Mouse (Mus musculus) retina, embryonic 14.5 days (tissue): ENCODE measurements around the gene Rasgef1b.
"Not testable (repeated sequence)": the region's sequence is repeated elsewhere in the genome, so short reads cannot be mapped to it uniquely, and the experiment has no call there.

ENCODE experiments used
- DNase-seq: peaks from one replicate; pipeline ENCODE4 v3.0.0-alpha.2; 2015; ENCODE audit warnings: low spot score

The Rasgef1b gene

GRCm38 (mm10) chr5:99248501-99248900 lies 480.4 kb downstream of the Rasgef1b start:
- DNase-seq, result peak; percentile 99

DNA sequence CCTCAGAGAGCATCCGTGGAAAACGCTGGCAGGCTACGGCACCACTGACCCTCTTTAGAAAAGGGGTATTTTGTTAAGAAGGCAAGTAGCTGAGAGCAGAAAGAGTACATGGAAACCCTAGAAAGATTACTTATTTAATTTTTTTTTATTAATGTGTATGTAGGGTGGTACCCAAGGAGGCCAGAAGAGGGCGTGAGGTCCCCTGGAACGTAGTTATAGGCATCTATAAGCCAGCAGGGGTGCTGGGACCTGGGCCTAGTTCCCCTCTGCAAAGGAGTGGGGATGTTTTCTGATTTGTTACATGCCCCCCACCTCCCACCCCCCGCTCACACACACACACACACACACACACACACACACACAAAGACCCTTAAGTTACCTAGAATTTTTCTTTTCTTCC lies 480.9 kb downstream of the Rasgef1b start:
- DNase-seq, result no peak

GRCm38 (mm10) chr5:99247441-99247840 lies 481.4 kb downstream of the Rasgef1b start:
- DNase-seq, result no peak

- no peak for DNase-seq
These were observed 481.9 kb downstream of the Rasgef1b start for GRCm38 (mm10) chr5:99246972-99247371.

GRCm38 (mm10) chr5:99241988-99242740 lies 486.7 kb downstream of the Rasgef1b start:
- DNase-seq, result no peak

DNA sequence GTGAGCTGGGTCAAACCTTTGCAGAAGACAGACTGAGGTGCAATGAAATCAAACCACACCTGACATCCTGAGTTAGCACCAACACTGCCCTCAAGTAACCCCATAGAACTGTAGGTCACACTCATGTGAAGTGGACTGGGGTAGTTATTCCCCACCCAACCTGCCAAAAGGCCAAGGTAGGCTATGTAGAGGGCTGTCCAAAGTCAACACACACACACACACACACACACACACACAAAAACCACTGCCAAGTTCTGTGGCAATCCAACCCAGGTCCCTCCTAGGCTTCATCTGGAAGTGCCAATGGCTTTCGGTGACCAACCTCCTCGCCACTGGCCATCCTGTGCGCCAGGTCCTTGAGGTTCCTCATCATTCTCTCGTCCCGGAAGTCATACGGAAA lies 488.4 kb downstream of the Rasgef1b start:
- DNase-seq, result no peak

DNA sequence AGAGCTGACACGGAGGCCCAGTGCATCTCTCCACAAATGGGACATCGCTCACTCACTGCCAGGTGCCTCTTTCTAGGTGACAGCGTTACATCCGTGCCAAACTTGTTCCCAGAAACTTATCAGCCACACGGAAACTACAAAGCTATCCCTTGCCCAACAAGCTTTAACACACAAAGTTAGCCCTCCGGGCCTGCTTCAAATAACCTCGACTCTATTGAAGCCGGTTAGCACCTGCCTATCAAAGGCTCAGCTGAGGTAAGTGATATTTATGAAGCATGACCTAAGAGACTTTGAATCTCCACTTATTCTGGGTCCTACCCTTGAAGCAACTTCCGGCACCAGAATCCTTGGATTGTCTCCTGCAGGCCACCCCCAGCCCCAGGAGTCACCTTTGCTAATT lies 489.2 kb downstream of the Rasgef1b start:
- DNase-seq, result no peak

DNA sequence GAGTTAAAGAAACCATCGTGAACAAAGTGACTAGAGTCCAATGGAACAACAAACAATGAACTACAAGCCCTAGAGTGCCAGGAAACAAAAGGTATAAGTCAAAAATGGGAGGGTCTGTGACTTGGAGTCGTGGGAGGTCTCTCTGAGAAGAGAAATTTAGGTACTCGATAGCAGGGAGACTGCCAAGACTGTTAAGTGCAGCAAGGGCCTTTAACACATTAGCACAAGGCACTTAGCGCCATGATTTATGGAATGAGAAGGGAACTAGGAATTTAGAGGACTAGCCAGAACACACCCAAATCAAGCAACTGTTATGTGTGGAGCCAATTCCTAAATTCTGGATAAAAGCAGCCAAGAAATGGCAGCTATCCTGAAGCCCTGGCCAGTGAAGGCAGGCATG lies 490.7 kb downstream of the Rasgef1b start:
- no peak for DNase-seq

GRCm38 (mm10) chr5:99236888-99237752 lies 491.7 kb downstream of the Rasgef1b start:
- no peak for DNase-seq

DNA sequence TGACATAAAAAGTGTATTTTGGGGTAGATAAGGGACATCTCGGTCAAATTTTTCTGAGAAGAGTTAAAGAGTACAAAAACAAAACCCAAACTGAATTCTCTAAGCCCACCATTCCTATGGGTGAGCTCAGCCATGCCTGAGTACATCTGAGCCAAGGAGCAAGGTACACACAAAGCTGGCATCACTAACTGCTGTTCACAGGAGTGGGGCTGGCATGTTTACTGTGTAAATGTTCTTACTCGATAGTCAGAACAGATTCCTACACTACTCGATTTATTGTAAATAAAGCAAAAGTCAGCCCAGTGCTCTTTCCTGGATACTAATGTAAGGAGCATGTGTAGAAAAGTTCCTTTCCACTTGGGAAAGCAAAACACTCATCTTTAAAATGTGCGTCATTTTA lies 492.4 kb downstream of the Rasgef1b start:
- no peak for DNase-seq

- DNase-seq, result no peak
These were observed 494.6 kb downstream of the Rasgef1b start for GRCm38 (mm10) chr5:99234275-99234674.

DNA sequence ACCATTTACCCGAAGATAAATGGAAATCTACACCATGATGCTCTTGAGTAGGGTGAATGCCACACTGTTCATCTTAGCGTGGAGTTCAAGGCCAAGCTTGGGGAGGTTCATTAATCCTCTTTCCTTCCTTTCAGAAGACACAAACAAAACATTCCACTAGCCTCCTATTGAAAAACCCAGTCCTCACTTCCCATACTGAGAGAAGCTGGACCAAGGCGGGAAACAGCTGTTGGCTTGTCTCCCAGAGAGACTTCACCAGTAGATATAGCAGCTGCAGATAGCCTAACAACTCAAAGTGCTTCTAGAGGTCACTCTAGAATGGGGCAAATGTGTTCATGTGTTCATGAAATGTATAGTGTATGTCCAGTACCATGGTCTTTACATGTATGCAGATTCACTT lies 495.7 kb downstream of the Rasgef1b start:
- no peak for DNase-seq

DNA sequence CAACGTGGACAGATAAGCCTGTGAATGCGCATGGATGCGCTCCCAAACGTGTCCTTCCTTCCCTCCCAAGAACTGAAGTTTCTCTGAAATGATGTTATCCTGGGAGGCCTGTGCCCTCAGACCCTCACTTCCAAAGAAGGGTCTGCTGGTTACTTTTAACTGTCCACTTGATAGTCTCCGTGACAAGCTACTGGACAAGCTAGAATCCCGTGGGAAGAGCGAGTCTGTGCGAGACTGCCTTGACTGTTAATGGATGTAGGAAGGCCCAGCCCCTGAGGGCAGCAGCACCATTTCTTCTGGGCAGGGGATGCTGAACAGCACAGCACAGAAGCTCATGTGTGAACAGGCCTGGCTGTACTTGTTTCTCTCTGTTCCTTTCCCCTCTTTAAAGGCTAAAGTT lies 496.5 kb downstream of the Rasgef1b start:
- DNase-seq, result no peak

DNA sequence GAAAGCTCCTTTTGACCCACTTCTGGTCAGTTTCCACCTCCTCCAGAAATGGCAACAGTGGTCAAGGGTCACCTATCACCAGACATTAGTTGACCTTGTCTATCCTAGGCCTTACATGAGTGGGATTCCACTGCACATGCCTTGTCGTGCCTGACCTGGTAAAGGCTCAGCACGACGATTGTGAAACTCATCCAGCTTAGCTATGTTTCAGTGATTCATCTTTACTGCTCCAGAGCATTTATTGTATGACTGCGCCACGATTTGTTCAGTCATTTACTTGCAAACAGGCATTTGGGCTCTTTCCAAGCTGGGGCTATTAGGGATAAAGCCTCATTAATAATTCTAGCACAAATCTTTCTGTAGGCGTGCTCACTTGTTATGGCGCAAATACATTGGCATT lies 498.4 kb downstream of the Rasgef1b start:
- no peak for DNase-seq

GRCm38 (mm10) chr5:99227361-99227760 lies 501.5 kb downstream of the Rasgef1b start:
- no peak for DNase-seq

DNA sequence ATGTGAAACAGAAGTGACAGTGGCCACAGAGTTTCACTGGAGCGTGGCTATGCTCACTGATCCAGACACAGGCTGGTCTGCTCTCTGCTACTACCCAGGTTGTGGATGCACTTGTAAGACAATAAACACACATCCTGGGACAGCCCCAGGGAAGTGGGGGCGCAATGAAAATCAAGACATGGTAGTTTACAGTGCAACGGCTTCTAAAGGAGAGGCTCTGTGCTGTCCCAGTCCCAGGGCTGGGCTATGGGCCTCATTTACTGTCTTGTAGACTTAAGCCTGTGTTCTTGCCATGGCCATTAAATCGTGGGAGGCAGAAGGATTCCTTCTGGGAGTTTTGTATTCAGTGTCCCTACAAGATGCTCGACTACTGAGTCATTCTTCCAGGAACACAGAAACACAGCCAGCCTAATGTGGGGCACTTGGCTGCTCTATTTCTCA lies 504.3 kb downstream of the Rasgef1b start:
- DNase-seq, result peak; percentile 78

DNA sequence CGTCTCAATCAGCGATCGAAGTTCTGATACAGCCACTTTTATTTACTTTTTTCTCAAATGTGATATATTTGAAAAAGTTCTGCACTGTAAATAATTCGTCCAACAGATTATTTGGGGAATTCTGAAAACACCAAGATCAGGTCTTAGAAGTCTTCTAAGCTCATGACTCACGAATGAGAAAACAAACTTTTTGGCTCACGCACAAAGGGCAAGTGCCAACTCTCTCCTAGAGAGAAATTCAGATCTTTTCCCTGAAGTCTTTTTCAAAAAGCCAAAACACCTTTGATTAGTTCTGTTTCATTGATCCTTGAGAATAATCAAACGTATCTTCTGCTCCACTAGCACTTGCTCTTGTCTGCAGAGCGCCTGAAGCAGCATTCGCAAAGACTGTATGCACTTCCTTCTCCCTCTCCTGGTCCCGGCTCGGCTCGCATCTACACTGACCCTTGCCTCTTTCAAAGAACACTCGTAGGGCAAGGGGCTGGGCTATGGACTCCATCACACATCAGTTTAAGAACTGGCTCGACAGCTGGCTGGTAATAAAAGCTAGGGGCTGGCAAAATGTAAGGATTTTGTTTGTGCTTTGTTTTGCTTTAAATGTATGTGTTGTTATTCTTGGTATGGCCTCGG lies 504.9 kb downstream of the Rasgef1b start:
- no peak for DNase-seq

GRCm38 (mm10) chr5:99218385-99218784 lies 510.5 kb downstream of the Rasgef1b start:
- no peak for DNase-seq

DNA sequence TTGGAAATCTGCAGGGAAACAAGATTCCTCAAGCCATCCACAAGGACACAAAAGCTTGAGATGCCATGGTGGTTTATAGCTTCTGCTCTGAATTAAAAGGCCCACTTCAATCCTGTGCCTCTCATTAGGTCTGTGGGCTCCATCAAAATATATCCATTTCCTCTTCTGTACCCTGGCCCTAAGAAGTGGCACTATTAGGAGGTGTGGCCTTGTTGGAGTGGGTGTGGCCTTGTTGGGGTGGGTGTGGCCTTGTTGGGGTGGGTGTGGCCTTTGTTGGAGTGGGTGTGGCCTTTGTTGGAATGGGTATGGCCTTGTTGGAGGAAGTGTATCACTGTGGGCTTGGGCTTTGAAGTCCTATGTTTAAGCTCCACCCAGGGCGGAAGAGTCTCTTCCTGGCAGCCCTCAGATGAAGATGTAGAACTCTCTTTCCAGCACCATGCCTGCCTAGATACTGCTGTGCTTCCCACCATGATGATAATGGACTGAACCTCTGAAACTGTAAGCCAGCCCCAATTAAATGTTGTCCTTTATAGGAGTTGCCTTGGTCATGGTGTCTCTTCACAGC lies 512.2 kb downstream of the Rasgef1b start:
- not testable (repeated sequence) for DNase-seq

DNA sequence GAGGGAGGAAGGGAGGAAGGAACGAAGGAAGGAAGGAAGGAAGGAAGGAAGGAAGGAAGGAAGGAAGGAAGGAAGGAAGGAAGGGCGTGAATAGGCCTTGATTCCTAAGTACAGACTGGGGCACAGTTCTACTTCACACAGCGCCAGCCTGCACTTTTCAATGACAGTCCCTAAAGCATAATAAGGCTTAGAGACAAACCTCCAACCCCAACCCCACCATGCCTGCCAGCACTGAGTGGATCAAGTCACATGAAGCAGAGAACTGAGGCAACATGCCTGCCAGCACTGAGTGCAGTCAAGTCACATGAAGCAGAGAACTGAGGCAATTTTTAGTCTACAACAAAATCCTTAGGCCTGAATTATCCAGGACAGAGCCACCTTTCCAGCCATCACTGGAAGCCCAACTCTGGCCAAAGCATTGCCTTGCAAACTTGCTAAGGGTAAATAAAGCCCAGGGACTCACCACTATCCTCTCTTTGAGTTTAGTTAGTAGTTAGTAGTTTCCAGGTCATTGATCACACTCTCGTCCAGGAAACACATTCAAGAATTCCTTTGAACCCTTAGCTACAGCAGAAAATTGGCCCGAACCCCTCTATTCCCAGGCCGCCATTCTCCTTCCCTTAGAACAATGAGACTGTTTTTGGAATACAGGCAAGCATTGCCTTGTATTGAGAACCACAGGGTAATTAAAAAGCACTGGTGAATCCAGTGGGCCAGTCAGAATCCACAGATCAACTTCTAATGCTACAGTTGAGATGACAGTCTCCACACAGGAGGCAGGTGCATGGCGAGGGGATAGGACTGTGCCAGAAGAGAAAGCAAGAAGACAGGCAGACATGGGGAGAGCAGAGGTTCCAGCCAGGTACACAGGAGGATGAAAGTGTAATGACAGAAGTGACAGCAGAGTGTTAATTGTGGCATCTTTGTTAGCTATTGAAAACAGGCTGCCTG lies 513.4 kb downstream of the Rasgef1b start:
- DNase-seq, result no peak

DNA sequence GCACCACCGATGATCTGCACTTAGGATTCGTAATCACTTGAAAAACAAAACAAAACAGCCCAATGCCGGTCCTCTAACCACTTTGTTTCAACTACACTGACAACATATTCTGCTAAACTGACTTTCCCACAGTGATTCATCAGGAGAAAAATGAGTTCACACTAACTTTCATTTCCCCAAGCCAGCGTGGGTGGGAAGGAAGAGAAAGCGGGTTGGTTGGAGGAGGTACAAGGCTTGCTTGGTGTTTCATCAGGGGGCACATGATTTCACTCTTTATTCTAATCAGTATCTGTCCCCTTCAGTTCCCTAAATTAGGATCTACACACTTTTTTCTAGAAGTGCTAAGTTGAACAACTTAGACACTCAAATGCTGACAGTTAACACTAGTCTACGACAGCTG lies 514.5 kb downstream of the Rasgef1b start:
- DNase-seq, result no peak
